Mouse (Mus musculus) megakaryocyte, embryonic 14.5 days (primary cell): ENCODE data around the gene Rapgef4.

Source experiments
- FLI1 ChIP-seq: IDR thresholded peaks from 2 replicates; pipeline ENCODE4 v1.6.1; 2012; ENCODE audit warnings: low read length, inconsistent platforms, mixed read lengths
- GATA1 ChIP-seq: IDR thresholded peaks from 3 replicates; pipeline ENCODE4 v1.6.1; 2012; ENCODE audit warnings: mixed read lengths, low read length, inconsistent platforms, borderline replicate concordance

- TF ChIP-seq GATA1 (no peak), FLI1 (no peak)
These were observed 57.7 kb downstream of the Rapgef4 start for GRCm38 (mm10) chr2:72038651-72039251.
